Mouse (Mus musculus) frontal cortex, postnatal 25 days (tissue): ENCODE data around the gene Tsc1.

Source experiments
- DNase-seq, 2 experiments: peaks; one replicate each; pipeline ENCODE4 v3.0.0; 2022; ENCODE audit warnings: low spot score in 2 of 2

Tsc1 gene

DNA sequence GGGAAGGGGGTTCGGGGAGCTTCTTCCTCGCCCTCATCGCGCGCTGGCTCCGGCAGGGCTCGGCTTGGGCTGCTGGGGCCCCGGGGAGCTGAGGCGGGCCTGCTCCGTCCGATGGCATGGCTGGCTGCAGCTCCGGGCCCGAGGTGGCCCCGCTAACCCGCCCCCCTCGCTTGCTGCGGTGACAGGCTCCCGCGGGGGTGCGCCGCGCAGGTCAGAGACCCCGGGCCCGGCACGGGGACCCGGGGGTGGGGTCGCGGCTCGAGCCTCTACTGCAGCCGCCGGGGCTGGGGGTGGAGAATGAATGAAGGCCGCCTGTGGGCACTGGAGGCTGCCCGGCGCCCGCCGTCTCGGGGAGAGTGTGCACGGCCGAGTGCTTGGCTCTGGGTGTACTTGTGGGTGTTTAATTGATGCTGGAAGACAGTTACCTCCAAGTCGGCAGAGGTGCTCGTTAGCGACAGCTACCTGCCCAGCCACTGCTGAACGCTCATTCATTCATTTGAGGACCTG lies 460 bp downstream of the Tsc1 start:
- peak in 1 of 2 experiments; percentile 8 for DNase-seq

DNA sequence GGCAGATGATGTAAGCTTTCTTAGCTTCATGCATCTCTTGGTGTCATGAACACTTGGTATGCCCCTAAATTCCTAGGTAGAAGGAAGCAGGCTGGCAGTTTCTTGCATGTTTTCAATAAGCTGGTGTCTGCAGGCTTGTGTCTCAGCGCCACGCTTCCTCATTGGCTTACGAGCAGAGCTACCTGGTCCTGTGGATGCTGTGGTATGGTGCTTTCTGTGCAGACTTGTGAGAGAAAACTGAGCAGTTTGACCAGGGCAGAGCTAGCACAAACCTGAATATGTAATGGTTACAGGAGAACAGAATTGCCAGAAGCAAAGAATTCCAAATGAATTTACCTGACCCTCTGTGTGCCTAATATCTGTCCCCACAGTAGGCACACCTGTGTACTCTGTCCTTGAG lies 2.1 kb downstream of the Tsc1 start:
- DNase-seq, result no peak

DNA sequence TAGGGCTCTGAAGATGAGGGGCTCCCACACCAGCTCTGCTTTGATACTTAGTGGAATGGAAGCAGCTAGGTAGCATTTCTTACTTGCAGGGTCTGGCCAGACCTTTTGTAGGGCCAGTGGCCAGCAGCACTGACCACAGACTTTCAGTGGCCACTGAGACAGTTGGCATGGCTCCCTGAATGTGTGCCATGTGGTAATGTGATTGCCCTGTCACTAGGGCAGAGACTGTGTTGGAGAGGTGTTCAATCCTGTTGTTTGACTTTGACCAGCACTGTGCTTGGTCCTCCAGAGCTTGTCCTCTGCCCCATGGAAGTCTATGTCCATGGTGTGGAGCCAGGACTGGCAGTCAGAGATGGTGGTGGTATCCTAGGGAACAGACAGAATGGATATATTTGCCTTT lies 9.5 kb downstream of the Tsc1 start:
- DNase-seq, result no peak

DNA sequence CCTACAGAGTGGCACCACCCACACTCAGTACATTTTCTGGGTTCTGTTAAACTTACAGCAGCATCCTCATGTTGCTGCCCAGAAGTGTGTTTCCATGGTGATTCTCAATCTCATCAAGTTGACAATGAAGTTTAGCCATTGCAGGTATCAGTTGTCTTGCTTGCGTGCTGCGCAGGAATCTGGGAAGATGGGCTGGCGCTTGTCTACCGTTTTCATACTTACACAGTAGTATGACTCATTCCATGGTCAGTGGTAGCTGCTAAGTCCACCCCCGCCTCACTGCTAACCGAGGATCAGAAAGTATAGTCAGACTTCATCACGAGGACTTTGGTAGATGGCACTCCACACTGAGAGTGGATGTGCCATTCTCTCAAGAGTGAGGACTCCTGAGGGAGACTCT lies 12.3 kb downstream of the Tsc1 start:
- no peak for DNase-seq

DNA sequence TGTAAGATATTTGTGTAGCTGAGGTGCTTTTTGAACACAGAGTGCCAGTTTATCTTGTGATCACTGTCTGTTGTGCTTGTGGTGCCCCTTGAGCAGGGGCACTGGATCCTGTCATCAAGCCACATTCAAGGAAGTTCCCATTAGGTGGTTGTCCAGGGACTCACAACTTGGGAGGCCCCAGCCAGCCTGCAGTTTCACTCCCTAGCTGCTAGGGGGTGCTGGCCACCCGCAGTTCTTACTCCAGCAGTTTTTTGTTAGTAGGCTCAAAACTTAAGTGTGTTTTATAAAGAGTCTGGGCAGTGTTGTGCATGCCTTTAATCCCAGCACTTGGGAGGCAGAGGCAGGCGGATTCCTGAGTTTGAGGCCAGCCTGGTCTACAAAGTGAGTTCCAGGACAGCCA lies 13.3 kb downstream of the Tsc1 start:
- DNase-seq, result no peak

DNA sequence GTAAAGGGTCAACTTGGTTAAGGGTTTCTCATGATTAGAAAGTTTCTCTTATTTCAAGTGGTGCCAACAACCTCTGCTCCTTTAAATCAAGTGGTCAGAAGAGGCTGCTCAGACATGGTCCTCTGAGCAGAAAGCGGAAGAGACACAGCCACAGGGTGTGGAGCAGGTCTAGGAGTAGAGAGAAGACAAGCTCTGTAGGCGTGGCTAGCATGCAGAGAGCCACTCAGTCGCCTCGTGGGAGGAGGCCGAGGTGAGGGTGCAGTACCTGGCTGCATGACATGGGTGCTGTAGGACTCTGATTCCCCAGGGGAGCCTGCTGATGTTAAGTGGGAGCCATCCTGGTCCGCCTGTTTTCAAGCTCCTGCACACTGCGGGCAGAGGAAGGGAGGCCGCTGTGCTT lies 15.2 kb downstream of the Tsc1 start:
- DNase-seq, result no peak

DNA sequence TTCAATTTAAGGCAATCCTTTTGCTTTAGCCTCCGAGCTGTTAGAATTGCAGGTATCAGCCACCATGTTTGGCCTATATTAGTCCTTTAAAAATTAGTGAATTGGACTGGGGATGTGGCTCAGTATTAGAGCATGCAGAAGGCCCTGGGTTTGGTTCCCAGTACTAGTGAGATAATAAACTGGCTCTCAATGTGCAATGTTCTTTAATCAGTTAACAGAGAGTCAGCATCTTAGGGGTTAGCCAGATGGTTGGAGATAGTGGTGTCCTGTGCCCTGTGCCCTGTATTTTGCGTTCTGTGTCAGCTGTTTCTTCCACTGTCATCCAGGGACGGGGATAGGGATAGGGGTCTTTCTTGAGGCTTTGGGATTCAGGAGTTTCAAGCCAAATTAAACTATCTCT lies 21.9 kb downstream of the Tsc1 start:
- DNase-seq, result no peak

DNA sequence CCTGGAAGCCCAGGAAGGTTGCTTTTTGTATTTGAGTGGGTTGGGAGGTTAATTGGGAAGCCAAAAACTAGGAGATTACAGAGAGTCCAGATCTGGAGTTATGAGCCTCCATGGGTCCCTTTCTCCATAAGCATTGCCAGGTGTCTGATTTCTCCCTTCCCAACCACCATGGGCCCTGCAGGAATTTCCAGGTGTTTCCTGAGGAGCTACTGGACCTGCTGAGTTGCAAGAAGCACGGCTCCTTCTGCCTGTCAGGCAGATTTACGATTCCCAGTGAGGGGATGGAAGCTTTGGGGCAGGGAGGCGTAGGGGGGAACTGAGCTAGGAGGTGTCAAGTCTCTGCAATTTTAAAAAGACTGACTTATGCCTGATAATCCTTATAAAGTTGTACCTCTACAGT lies 24.8 kb downstream of the Tsc1 start:
- DNase-seq, result no peak

DNA sequence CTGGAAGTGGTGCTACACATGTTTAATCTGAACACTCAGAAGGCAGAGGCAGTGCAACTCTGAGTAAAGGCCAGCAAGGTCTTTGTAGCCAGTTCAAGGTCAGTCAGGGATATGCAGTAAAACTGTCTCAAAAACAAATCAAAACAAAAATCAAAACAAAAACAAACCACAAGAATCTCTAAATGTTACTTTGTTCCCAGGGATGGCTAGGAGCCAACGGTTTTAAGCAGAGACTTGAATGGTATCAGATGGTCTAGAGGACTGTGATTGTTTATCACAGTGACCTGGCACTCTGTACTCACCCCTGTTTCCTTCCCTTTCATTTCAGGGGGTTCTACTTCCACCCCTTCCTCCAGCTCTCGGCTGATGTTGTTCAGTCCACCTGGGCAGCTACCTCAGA lies 30.4 kb downstream of the Tsc1 start:
- no peak for DNase-seq

DNA sequence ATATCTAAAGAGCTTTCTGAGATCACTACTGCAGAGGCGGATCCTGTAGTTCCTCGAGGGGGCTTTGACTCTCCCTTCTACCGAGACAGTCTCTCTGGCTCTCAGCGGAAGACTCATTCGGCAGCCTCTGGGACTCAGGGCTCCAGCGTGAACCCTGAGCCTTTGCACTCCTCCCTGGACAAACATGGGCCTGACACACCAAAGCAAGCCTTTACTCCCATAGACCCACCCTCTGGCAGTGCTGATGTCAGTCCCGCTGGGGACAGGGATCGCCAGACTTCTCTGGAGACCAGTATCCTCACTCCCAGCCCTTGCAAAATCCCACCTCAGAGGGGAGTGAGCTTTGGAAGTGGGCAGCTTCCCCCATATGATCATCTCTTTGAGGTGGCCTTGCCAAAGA lies 35.0 kb downstream of the Tsc1 start:
- no peak for DNase-seq

DNA sequence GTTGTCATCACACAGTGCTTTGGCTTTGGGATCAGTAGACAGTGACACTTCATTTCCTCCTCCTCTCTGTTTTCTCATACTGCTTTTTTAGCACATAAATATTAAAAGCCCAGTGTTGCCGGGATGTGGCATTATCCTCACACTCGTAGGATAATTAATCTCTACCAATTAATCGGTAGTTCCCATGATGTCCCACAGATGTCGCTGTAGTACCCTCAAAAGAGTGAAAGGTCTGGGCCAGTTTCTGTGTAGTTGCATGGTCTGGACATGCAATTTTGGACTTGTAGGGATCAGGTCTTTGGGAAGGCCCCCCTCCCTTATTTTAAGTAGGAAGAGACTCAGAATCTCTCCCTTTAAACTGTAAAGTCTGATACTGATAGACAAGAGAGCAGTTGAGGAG lies 39.7 kb downstream of the Tsc1 start:
- DNase-seq, result peak in 1 of 2 experiments; percentile 29

DNA sequence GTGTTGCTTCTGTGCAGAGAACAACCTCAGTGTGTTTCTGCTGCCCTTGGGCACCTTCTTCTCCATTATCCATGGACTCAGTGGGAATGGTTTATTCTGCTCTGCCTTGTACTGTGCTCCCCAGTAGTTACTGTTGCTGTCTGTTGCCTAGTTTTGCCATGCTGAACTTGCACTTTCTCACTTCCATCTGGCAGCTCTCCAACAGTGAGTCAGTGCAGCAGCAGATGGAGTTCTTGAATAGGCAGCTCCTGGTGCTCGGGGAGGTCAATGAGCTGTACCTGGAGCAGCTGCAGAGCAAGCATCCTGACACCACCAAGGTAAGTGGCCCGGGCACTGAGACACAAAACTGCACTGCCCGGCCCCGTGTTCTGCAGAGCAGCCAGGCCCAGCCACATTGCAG lies 40.7 kb downstream of the Tsc1 start:
- peak in 1 of 2 experiments; percentile 26 for DNase-seq

DNA sequence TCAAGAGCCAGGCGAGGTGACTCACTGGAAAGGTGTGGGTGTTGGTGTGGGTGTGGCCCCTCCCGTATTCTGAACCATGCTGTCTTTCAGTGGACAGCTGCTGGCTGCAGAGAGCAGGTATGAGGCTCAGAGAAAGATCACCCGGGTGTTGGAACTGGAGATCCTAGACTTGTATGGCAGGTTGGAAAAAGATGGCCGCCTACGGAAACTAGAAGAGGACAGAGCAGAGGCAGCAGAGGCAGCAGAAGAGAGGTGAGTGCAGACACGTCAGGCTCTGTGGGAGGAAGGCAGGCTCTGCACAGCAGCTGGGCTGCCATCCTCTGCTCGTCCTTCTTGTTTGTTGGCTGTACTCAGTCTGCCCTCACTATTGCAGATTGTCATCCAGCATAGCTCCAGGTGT lies 44.9 kb downstream of the Tsc1 start:
- DNase-seq, result no peak

DNA sequence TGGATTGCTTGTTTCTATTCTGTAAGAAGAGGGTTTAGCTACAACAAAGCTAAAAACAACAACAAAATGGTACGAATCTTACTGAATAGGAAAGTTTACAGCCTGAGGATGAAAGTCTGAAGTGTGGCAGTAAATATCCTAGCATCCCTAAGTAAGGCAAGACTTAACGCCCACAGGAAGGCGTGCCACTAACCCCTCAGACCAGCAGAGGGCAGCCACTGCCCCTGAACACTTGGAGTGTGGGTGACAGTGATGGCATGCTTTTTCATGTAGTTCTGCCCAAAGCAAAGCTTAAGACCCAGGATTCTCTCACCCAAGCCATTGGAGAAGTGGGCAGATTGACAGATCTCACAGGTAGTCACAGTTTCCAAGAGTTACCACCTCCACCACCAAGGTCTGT lies 47.4 kb downstream of the Tsc1 start:
- DNase-seq, result no peak

DNA sequence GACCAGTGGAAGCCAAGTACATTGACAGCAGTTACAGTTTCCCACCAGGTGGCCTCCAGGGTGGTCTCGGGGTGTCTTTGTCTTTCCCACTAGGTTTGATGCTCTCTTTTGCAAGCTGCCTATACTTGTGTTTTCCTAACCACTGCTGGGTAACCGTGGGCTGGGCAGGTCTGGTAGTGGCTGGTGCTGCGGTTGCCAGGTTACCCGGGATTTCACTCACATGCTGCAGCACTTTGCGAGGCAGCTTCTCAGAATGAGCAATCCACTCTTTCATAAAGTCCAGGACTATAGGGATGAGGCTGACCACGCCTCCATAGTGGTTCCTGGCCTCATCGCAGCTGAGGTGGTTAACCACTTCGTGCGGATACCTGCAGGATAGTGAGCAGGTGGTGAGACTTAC lies 51.7 kb downstream of the Tsc1 start:
- DNase-seq, result no peak

DNA sequence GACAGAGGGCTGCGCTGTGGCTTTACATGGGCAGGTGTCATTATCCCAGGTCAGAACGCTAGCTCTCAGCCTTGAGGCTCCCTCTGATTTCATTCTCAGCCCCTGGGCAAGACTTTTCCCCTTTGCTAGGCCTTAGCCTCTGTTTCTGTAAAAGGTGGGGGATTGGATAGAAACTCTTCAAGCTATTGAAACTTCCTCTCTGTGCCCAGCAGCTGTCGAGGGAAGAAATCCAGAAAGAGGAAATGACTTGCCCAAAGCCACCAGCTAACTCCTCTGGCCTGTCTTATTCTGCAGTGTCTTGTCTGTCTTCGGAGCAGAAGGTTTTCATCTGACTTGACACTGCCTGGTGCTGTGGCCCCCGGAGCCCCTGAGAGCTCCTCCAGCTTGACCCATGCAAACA lies 57.5 kb downstream of the Tsc1 start:
- DNase-seq, result no peak

DNA sequence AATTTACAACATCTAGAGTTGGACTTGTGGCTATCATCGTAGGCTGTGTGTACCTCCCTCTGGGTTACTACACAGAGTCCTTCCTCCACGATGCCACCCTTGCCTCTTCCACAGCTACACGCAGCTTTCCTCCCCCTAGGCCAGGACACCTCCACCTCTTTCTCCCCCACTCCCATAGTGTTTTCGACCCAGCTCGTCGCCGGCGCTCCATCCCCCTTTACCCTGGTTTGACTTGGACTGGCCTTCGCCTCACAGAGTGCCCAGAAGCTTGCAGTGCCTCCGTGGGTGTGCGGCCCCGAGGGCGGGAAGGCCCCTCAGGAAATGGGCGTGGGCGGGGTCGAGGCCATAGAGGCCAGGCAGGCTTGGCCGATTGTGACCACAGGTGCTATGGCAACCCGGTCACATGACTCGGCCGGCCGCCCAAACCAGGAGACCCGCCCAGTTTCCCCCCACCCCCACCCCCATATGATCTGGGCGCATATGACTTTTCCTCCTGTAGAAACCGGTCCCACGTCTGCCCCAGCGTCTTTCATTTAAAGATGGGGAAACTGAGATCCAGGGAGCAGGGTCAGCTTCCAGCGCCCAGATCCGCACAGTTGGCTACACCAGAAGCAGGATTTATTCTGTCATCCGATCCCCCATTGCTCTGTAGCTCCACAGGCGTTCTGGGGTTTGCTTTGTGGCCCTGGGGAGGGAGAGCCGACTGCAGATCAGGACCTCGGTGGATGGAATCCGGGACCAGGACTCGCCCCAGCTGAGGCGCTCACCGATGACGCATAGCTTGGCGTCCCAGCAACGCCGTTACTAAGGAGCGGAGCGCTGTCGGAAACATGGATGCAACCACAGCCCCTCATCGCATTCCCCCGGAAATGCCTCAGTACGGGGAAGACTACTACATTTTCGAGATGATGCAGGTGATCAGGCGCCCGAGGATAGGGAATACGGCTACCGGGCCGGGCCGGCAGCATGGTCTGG lies 58.6 kb downstream of the Tsc1 start, which contains the start of the genes Spaca9 and Ak8:
Spaca9 (minus strand) TSS at position 367 of the 975 bp plus-strand sequence.
Ak8 (plus strand) TSS at position 804 of the 975 bp plus-strand sequence.
- peak; percentile 69 to 72 for DNase-seq

DNA sequence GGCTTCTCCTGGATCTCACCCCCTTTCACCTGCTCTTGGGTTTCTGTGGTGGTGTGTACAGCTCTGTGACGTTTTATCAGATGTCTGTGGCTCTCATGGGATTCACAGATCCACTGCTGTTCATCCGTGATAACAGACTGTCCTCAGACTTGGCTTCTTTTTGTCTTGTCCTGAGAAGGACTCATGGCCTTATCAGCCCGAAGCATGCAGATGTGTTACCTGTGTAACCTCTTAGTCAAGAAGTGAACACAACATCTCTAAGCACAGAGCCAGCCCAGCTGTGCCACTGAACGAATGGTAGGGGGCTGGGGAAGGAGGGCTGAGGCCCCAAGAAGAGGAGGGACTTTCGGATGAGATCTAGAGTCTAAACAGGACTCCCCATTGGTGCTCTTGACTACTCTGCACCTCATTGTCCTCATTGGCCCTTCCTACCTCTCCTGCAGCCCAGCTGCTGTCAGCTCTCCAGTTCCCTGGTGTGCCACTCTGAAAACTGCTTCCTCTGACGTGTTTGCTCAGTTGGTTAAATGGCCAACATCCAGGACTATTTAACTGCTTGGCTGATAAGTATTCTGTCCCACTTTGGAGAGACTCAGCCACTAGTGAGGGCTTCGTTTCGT lies 60.7 kb downstream of the Tsc1 start:
- no peak for DNase-seq

DNA sequence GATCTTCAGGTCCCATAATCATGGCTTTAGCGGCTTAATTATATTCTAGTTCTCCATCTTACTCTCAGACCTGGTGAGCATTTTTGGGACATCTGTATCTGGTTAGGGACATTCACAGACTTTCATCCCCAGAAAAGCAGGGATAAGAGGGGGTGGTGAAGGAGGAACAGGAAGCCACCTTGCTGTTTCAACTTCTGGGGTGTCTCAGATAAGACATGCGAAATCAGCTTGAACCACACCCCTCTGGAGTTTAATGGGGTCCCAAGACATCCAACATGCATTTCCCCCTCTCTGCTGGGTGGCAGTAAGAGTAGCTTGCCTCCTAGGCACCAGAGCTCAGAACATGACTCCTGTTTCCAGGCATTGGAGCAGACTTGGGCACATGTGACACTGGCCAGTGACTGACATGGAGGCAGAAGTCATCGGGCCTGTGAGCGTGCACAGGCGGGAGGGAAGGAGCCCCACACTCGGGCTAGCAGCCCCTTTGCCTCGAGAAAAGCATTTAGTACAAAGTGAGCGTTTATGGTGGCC lies 65.1 kb downstream of the Tsc1 start:
- no peak for DNase-seq

DNA sequence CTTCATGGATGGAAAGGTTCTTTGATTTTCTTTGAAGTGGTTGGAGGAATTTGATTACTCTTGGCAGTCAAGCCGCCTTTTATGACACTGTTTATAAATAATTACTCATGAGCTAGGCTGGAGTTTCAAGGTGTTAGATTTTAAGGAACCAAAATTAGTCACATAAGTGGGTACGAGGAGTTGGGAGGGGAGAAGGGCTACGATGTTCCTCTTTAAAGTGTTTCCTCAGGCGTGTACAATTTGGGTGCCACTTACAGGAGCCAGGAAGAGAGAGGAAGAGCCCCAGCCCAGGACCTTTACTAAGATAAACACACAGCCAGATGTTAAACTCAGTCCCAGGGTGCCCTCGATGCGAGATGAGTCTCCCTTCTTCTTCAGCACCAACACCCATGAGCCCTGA lies 65.8 kb downstream of the Tsc1 start:
- no peak for DNase-seq

DNA sequence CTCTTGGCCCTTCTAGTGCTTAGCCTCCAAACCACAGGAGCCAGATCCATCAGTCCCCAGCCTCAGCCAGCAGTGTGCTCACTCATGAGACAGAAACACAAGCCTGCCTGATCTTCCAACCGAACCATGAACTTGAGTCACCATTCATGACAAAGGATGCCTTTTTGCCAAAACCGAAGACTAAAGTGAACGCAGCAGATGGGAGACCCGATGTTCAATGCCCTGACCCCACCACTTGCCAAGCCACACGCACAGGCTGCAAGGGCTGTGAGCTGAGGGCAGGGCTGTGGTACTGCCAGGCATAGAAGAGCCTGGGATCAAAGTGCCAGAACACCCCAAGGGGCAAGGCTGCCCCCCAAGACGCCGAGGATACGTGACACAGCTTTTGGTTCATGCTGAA lies 72.0 kb downstream of the Tsc1 start:
- DNase-seq, result no peak

DNA sequence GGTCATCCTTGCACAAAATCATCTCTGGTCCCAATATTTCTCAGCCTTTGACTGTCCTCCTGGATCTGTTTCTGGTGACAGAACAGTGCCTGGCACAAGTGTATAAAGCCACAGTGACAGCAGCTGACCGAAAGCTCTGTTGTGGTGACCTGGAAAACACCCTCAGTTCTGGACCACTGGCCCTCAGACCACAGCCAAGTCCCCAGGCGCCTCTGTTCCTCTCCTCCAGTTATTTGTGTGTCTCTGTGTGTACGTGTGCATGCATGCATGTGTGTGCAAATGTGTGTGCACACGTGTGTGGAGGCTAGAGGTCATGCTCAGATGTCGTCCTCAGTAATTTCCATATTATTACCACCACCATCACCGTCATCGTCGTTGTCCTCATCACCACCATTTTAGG lies 81.4 kb downstream of the Tsc1 start:
- DNase-seq, result no peak

DNA sequence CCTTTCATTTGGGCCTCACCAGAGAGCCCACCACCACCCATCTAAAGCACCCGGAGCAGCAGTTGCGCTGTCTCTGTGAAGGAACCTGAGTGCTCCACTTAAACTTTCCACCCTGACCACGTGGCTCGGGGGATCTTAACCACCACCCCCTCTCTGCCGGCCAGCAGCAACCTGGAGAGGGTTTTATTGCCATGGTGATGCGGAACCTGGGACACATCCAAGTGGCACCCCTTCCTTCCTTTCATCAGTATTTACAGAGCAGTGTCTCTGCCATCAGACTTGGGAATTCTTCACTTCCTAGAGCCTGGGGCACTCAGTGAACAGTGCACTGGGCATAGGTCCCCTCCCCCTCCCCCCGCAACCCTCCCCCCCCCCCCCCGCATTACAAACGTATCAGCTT lies 82.9 kb downstream of the Tsc1 start:
- DNase-seq, result no peak
